Mouse (Mus musculus) embryonic facial prominence, embryonic 12.5 days (tissue): ENCODE measurements around the gene Ddx52. TPM values are rescaled to one million over a fixed set of nuclear protein-coding genes. Genes with fewer than 3 reads are reported as not detected.
A peak's percentile ranks its signal among the peaks of the same experiment; 100 is the strongest.

Source experiments
- ATAC-seq: fragments of 200-750 bp; cut with Nextera tagmentation; 2 replicates; pipeline ENCODE4 v1.8.0; 2017; ENCODE audit not compliant: insufficient number of reproducible peaks, insufficient read depth, low FRiP score, low TSS enrichment
- H3K27ac ChIP-seq: fragments of 300-500 bp; sonication (generic); 2 replicates; pipeline ENCODE4 v1.5.1; 2016; ENCODE audit warnings: mild to moderate bottlenecking
- H3K27me3 ChIP-seq: fragments of 300-500 bp; sonication (generic); 2 replicates; pipeline ENCODE4 v1.6.1; 2016; ENCODE audit warnings: mild to moderate bottlenecking, moderate library complexity
- H3K36me3 ChIP-seq: fragments of 300-500 bp; sonication (generic); 2 replicates; pipeline ENCODE4 v1.6.1; 2016; ENCODE audit warnings: mild to moderate bottlenecking
- H3K4me1 ChIP-seq: fragments of 300-500 bp; sonication (generic); 2 replicates; pipeline ENCODE4 v1.6.1; 2016
- H3K4me2 ChIP-seq: fragments of 300-500 bp; sonication (generic); replicated peaks from 2 replicates; pipeline ENCODE4 v1.6.1; 2016; ENCODE audit warnings: mild to moderate bottlenecking, moderate library complexity
- H3K4me3 ChIP-seq: fragments of 300-500 bp; sonication (generic); 2 replicates; pipeline ENCODE4 v1.5.1; 2016; ENCODE audit warnings: mild to moderate bottlenecking
- H3K9ac ChIP-seq: fragments of 300-500 bp; sonication (generic); 2 replicates; pipeline ENCODE4 v1.6.1; 2016; ENCODE audit warnings: mild to moderate bottlenecking, moderate library complexity
- H3K9me3 ChIP-seq: fragments of 300-500 bp; sonication (generic); 2 replicates; pipeline ENCODE4 v1.6.1; 2016; ENCODE audit warnings: mild to moderate bottlenecking, moderate library complexity
- WGBS: fragments of 180-500 bp; shearing (Covaris S2); methylation state at CpG from one replicate; pipeline ENCODE4 v1.1.7; 2016; 5-methylcytosine and 5-hydroxymethylcytosine counted together
- polyA plus RNA-seq: library from polyadenylated mRNA; unstranded; fragments of >200 nt; fragmentation: Nextera tagmentation; extraction: Ambion mirVana; gene quantifications from 2 replicates; pipeline ENCODE4 v1.2.1, GENCODE M21; 2016

Gene Ddx52
- polyA plus RNA-seq, 1 experiment from 2014 or later, result 42.2 TPM

GRCm38 (mm10) chr11:83932506-83933106, 9.3 kb upstream of the Ddx52 start:
- Histone ChIP-seq H3K9ac (no peak overlapping the region), H3K9me3 (no peaks in the 10 kb centered on the region), H3K36me3 (no peaks in the 10 kb centered on the region), H3K4me3 (no peak overlapping the region), H3K27me3 (no peaks in the 10 kb centered on the region), H3K4me1 (no peaks in the 10 kb centered on the region), H3K4me2 (no peak overlapping the region), H3K27ac (no peak overlapping the region)
- 79% methylated on average over 10 of the region's 10 CpGs for WGBS
- ATAC-seq, result no peak

GRCm38 (mm10) chr11:83933376-83933775, 8.5 kb upstream of the Ddx52 start:
- H3K9ac ChIP-seq, result no peak overlapping the region
- no peaks in the 10 kb centered on the region for H3K9me3 ChIP-seq
- no peaks in the 10 kb centered on the region for H3K27me3 ChIP-seq
- no peak for ATAC-seq
- WGBS, result 90% methylated on average over 4 of the region's 4 CpGs
- no peaks in the 10 kb centered on the region for H3K36me3 ChIP-seq
- H3K4me1 ChIP-seq, result no peaks in the 10 kb centered on the region
- H3K27ac ChIP-seq, result no peak overlapping the region
- no peak overlapping the region for H3K4me3 ChIP-seq
- H3K4me2 ChIP-seq, result no peak overlapping the region

DNA sequence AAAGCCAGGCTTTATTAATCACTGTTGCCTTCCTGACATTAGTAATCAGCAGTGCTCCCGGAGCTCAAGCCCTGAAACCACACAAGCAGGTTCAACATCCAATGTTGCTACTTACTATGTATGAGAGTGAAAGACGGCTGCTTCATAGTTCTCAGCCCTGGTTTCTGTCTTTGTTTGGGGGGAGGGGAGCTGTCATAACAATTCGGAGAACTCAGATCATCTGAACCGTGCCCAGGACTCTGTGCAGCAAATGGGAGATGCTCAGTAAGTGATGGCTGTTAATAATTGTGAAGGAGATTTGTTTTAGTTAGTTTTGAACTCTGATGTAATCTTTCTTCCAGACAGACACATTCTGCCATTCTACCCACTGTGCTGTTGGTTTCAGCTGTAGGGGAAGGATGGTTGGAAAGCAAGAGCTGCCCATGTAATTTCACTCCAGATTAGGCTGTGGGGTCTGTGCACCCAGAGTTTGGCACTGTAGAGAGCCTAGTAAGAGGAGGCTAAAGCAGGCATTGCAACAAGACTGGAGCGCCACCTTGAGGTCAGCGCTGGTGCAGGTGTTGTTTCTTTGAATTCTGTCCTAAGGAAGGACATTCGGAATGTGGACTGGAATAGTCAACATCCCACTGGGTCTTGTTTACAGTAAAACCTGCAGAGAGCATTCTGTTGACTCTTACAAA, 5.7 kb upstream of the Ddx52 start:
- Histone ChIP-seq H3K27me3 (no peaks in the 10 kb centered on the region), H3K4me2 (no peak overlapping the region), H3K27ac (no peak overlapping the region), H3K4me1 (no peaks in the 10 kb centered on the region), H3K9me3 (no peaks in the 10 kb centered on the region), H3K36me3 (no peaks in the 10 kb centered on the region), H3K9ac (no peak overlapping the region), H3K4me3 (no peak overlapping the region)
- ATAC-seq, result no peak
- 21% methylated on average over 7 of the region's 7 CpGs for WGBS

DNA sequence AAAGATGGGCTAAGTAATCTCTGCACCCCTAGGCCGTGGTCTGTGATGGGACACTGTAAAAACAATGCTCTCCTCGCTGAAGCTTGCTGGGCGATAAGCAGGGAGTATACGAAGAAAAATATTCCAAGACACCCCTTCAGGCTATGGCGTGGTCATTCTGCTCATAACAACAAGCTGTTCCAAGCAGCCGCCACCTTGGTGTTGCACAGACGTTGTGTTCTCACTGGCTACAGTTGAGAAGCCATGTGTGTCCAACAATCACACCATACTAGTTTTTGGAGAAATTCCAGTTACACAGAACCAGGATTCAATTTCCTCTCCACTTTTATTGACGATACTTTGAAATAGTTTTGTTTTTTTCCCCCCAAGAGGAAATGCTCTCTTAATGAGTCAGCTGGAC, 3.3 kb upstream of the Ddx52 start:
- 82% methylated on average over 8 of the region's 8 CpGs for WGBS
- H3K4me2 ChIP-seq, result no peak overlapping the region
- 0 out of 2 replicates have a peak, but pooled peaks cover under 1% of the 10 kb centered on the region for H3K36me3 ChIP-seq
- no peaks in the 10 kb centered on the region for H3K9me3 ChIP-seq
- H3K27ac ChIP-seq, result no peak overlapping the region
- H3K9ac ChIP-seq, result no peak overlapping the region
- H3K27me3 ChIP-seq, result no peaks in the 10 kb centered on the region
- H3K4me3 ChIP-seq, result no peak overlapping the region
- H3K4me1 ChIP-seq, result no peaks in the 10 kb centered on the region
- ATAC-seq, result no peak

GRCm38 (mm10) chr11:83956822-83957221, 15.0 kb downstream of the Ddx52 start:
- peaks cover 77% of the 10 kb centered on the region for H3K36me3 ChIP-seq
- H3K27me3 ChIP-seq, result no peaks in the 10 kb centered on the region
- H3K27ac ChIP-seq, result no peak overlapping the region
- WGBS, result 94% methylated on average over 2 of the region's 2 CpGs
- ATAC-seq, result no peak
- H3K9ac ChIP-seq, result no peak overlapping the region
- no peak overlapping the region for H3K4me3 ChIP-seq
- H3K4me1 ChIP-seq, result no peaks in the 10 kb centered on the region
- no peaks in the 10 kb centered on the region for H3K9me3 ChIP-seq
- no peak overlapping the region for H3K4me2 ChIP-seq

- 88% methylated on average over 3 of the region's 3 CpGs for WGBS
- H3K36me3 ChIP-seq, result peaks cover 52% of the 10 kb centered on the region
- no peak for ATAC-seq
These were observed 20.1 kb downstream of the Ddx52 start for GRCm38 (mm10) chr11:83961983-83962382.

DNA sequence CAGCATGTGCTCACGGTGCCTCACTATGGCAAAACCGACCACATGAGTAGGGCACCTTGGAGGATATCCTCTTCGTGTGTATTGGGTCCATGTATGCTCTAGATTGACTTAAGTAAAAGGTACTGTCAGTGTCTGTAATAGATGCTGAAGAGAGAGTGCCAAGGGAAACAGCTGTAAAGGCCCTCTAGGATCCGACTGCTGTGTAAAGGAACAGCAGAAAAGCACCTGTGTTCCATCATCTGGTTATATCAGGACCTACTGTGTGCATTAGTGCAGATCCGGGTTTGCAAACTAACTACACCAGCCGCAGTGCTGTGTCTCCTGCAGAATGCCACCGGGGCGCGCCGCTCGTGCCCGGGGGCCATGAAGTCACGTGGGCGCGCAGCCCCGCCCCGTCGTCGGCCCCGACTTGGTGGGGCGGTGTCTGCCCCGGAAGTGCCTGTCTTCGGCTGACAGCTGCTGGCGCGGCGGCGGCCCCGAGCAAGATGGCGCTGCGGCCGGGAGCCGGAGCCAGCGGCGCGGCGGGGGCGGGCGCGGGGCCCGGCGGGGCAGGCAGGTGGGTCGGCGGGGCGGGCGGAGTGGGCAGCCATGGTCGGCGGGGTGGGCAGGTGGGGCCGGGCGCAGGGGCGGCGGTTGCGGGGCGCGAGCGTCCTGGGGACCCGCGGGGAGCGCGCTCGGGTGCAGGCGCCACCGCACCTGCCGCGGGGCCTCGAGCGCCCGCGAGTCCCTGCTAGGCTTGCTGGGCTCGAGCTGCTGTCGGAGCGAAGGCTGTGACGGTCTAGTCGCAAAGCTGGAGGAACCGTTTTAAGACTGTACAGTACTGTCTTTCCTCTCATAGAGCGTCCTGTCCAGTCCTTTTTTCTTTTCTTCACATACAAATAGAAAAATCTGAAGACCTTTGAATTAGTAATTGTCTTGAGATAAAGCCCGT, 22.4 kb downstream of the Ddx52 start, which contains the start of gene Synrg:
Gene Synrg, plus strand, starts transcription at position 438 of the 931 bp plus-strand sequence.
- peak; percentile 87 for ATAC-seq
- Histone ChIP-seq H3K4me1 (peaks cover 5% of the 10 kb centered on the region; the same call in 1 of the 2 replicates), H3K9ac (peak within 1 kb of the TSS; percentile 79), H3K4me3 (peak within 1 kb of the TSS; percentile 61), H3K27ac (peak within 1 kb of the TSS; percentile 54; the same call in 1 of the 2 replicates), H3K36me3 (peaks cover 36% of the 10 kb centered on the region), H3K4me2 (peak within 1 kb of the TSS; percentile 54), H3K9me3 (no peaks in the 10 kb centered on the region), H3K27me3 (no peaks in the 10 kb centered on the region)
- WGBS, result 2% methylated on average over 56 of the region's 76 CpGs

More at GRCm38 (mm10) chr11:83961983-83962382, 20.1 kb downstream of the Ddx52 start:
- no peak overlapping the region for H3K4me2 ChIP-seq
- no peak overlapping the region for H3K4me3 ChIP-seq
- H3K27ac ChIP-seq, result no peak overlapping the region
- H3K4me1 ChIP-seq, result no peaks in the 10 kb centered on the region
- no peak overlapping the region for H3K9ac ChIP-seq
- no peaks in the 10 kb centered on the region for H3K9me3 ChIP-seq
- H3K27me3 ChIP-seq, result no peaks in the 10 kb centered on the region

DNA sequence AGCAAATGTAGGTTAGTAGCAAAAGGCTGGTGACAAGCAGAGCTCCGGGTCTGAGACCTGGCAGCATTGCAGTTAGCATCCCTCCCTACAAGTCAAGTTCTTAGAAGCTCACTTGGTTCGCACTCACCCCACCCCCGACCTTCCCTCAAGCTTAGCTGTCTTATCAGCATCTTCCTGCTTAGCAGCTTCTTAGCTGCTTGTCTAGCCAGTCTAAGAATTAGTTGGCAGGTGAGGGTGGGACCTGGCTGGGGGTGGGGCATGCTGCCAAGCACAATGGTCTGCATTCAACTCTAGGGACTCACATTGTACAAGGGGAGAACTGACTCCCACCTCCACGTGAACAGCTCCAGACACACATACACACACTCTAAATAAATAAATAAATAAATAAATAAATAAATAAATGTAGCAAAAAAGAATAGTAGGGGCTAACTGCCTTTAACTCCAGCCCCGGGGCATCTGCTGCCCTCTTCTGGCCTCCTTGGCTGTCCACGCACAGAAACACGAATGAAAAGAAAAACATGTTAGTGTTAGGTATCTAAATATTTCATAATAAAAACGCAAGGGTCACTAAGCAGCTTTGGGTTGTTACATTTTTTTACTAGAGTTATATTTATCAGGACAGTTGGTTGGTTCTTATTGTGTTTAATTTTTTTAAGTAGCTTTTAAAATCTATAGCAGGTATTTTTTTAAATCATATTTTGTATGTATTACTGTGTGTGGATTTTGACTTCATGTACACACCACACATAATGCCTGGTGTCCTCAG, 25.8 kb downstream of the Ddx52 start:
- no peak for ATAC-seq
- Histone ChIP-seq H3K36me3 (peaks cover 6% of the 10 kb centered on the region; the same call in 1 of the 2 replicates), H3K4me2 (no peak overlapping the region), H3K9me3 (no peaks in the 10 kb centered on the region), H3K27me3 (no peaks in the 10 kb centered on the region), H3K9ac (no peak overlapping the region), H3K27ac (no peak overlapping the region), H3K4me1 (peaks cover 5% of the 10 kb centered on the region; the same call in 1 of the 2 replicates), H3K4me3 (no peak overlapping the region)
- 50% methylated on average over 8 of the region's 8 CpGs for WGBS

DNA sequence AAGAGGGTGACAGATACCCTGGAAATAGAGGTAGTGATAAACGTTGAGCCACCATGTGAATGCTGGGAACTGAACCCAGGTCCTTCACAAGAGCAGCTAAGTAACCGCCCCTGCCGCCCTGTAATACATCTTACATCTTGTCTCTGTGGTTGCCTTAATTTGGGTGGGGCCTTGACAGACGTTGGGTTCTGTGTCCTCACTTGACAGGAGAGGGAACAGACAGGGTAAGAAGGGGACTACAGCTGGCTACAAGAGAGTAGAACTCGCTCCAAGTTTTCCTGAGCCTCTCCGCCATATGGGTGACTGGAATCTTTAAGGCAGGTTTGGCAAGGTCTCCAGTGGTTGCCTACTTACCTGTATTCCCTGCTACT, 26.3 kb downstream of the Ddx52 start:
- no peak for ATAC-seq
- no peak overlapping the region for H3K4me3 ChIP-seq
- H3K4me2 ChIP-seq, result no peak overlapping the region
- no peak overlapping the region for H3K9ac ChIP-seq
- H3K27me3 ChIP-seq, result no peaks in the 10 kb centered on the region
- H3K4me1 ChIP-seq, result peaks cover 5% of the 10 kb centered on the region; the same call in 1 of the 2 replicates
- H3K36me3 ChIP-seq, result 0 out of 2 replicates have a peak, but pooled peaks cover 3% of the 10 kb centered on the region
- 79% methylated on average over 6 of the region's 6 CpGs for whole genome bisulfite sequencing
- H3K9me3 ChIP-seq, result no peaks in the 10 kb centered on the region
- no peak overlapping the region for H3K27ac ChIP-seq

DNA sequence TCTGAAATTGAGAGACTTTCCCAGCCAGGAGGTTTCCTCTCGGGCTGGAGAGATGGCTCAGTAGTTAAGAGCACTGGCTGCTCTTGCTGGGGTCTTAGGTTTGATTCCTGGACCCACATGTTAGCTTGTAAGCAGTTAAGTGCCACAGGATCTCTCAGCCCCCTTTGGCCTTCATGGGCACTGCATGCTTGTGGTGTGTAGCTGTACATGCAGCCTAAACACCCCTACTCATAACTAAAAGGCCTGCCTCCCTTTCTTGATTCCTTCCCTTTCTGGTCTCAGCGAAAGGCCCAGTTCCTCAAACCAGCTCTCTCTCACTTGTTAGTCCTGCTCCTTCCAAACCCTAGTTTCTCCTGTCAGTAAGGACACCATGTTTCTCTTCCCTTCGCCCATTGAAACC, 27.2 kb downstream of the Ddx52 start:
- ATAC-seq, result no peak
- Histone ChIP-seq H3K4me1 (peaks cover 5% of the 10 kb centered on the region; the same call in 1 of the 2 replicates), H3K4me3 (no peak overlapping the region), H3K27ac (no peak overlapping the region), H3K4me2 (no peak overlapping the region), H3K27me3 (no peaks in the 10 kb centered on the region), H3K9me3 (no peaks in the 10 kb centered on the region), H3K9ac (no peak overlapping the region), H3K36me3 (0 out of 2 replicates have a peak, but pooled peaks cover 3% of the 10 kb centered on the region)
- 90% methylated on average over 3 of the region's 3 CpGs for WGBS
